Mouse (Mus musculus) lung, embryonic 14.5 days (tissue): ENCODE measurements around the gene Cpox. TPM values are rescaled to one million over a fixed set of nuclear protein-coding genes. Genes with fewer than 3 reads are reported as not detected.
A peak's percentile ranks its signal among the peaks of the same experiment; 100 is the strongest.
"Not testable (repeated sequence)": the region's sequence is repeated elsewhere in the genome, so short reads cannot be mapped to it uniquely, and the experiment has no call there.

Experiments
- ATAC-seq: fragments of 200-750 bp; cut with Nextera tagmentation; 2 replicates; pipeline ENCODE4 v1.8.0; 2017; ENCODE audit warnings: mild to moderate bottlenecking, moderate TSS enrichment, moderate library complexity; ENCODE audit not compliant: insufficient read depth
- DNase-seq: peaks from one replicate; pipeline ENCODE4 v3.0.0-alpha.2; 2015
- H3K27ac ChIP-seq: fragments of 300-500 bp; sonication (generic); 2 replicates; pipeline ENCODE4 v1.5.1; 2014; ENCODE audit warnings: low read depth, mild to moderate bottlenecking, moderate library complexity
- H3K27me3 ChIP-seq: fragments of 300-500 bp; sonication (generic); 2 replicates; pipeline ENCODE4 v1.6.1; 2014; ENCODE audit warnings: low read length, control low read depth; ENCODE audit not compliant: insufficient read depth
- H3K36me3 ChIP-seq: fragments of 300-500 bp; sonication (generic); 2 replicates; pipeline ENCODE4 v1.6.1; 2014; ENCODE audit warnings: control low read depth; ENCODE audit not compliant: insufficient read depth
- H3K4me1 ChIP-seq: fragments of 300-500 bp; sonication (generic); 2 replicates; pipeline ENCODE4 v1.6.1; 2014; ENCODE audit warnings: antibody characterized with exemption, control low read depth; ENCODE audit not compliant: insufficient read depth
- H3K4me2 ChIP-seq: fragments of 300-500 bp; sonication (generic); 2 replicates; pipeline ENCODE4 v1.6.1; 2014; ENCODE audit warnings: mild to moderate bottlenecking
- H3K4me3 ChIP-seq: fragments of 300-500 bp; sonication (generic); 2 replicates; pipeline ENCODE4 v1.5.1; 2014; ENCODE audit warnings: low read depth, low read length
- H3K9ac ChIP-seq: fragments of 300-500 bp; sonication (generic); 2 replicates; pipeline ENCODE4 v1.6.1; 2014
- H3K9me3 ChIP-seq: fragments of 300-500 bp; sonication (generic); 2 replicates; pipeline ENCODE4 v1.6.1; 2016; ENCODE audit warnings: low read depth, low read length, control low read depth
- CTCF ChIP-seq: IDR thresholded peaks from 2 replicates; pipeline ENCODE4 v1.5.1; 2016; ENCODE audit warnings: antibody characterized with exemption, low read depth
- WGBS: fragments of 180-500 bp; shearing (Covaris S2); extraction: QIAGEN DNeasy Blood & Tissue Kit; methylation state at CpG from one replicate; pipeline ENCODE4 v1.1.7; 2014; 5-methylcytosine and 5-hydroxymethylcytosine counted together
- polyA plus RNA-seq: library from polyadenylated mRNA; unstranded; fragments of >200 nt; fragmentation: Nextera tagmentation; extraction: Ambion mirVana; gene quantifications from 2 replicates; pipeline ENCODE4 v1.2.1, GENCODE M21; 2014

The Cpox gene
- polyA plus RNA-seq, 1 experiment from 2014 or later, result 23.7 TPM

DNA sequence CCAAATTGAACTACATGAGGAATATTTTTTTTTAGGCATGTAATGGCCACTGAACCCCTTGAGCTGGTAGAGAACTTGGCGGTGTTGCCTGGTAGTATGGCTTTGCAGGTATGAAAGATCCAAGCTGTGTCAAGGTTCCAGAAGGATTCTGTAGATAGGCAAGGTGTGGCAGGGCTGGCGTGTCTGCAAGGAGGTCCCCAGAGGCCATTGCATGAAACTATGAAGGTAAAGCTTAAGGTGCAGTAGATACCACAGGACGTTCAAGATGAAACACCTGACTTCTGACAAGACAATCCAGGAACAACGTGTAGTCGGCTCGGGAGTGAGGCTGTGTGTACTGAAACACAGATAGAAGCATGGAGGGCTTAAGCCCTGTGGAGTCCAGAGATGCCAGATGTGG, 11.4 kb upstream of the Cpox start:
- Histone ChIP-seq H3K4me1 (no peaks in the 10 kb centered on the region), H3K9ac (no peak overlapping the region), H3K27me3 (no peaks in the 10 kb centered on the region), H3K36me3 (no peaks in the 10 kb centered on the region), H3K9me3 (no peaks in the 10 kb centered on the region), H3K4me3 (no peak overlapping the region), H3K27ac (no peak overlapping the region), H3K4me2 (no peak overlapping the region)
- TF ChIP-seq CTCF, result no peak
- DNase-seq (no peak), ATAC-seq (no peak)
- 87% methylated on average over 6 of the region's 6 CpGs for WGBS

DNA sequence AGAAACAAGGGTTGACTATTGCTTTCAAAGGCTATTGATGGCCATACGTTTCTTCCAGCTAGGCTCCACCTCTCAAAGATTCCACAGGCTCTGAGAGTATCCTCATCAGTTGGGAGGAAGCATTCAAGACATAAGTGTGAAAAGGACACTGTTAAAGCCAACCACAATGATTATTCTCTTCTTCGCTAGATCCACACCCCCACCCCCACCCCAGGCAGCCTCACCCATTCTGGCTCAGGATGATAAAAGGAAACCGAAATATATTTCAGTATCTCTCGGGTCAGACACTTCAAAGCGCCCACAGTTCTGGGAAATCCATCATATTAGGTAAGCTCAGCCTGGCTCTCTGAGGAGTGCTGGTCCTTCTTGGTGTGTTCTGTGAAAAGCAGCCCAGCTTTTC, 8.3 kb upstream of the Cpox start:
- H3K27me3 ChIP-seq, result no peaks in the 10 kb centered on the region
- TF ChIP-seq CTCF, result no peak
- 60% methylated on average over 5 of the region's 5 CpGs for WGBS
- 0 out of 2 replicates have a peak, but pooled peaks have one; percentile 35 for ATAC-seq
- no peak overlapping the region for H3K4me2 ChIP-seq
- peak overlapping the region; percentile 46; the same call in 1 of the 2 replicates for H3K27ac ChIP-seq
- no peaks in the 10 kb centered on the region for H3K9me3 ChIP-seq
- H3K9ac ChIP-seq, result no peak overlapping the region
- no peak for DNase-seq
- no peaks in the 10 kb centered on the region for H3K4me1 ChIP-seq
- no peak overlapping the region for H3K4me3 ChIP-seq
- H3K36me3 ChIP-seq, result no peaks in the 10 kb centered on the region

- Histone ChIP-seq H3K9me3 (no peaks in the 10 kb centered on the region), H3K27ac (no peak overlapping the region), H3K27me3 (no peaks in the 10 kb centered on the region), H3K9ac (no peak overlapping the region), H3K36me3 (no peaks in the 10 kb centered on the region), H3K4me3 (no peak overlapping the region), H3K4me2 (no peak overlapping the region), H3K4me1 (no peaks in the 10 kb centered on the region)
- DNase-seq (no peak), ATAC-seq (no peak)
- TF ChIP-seq CTCF, result no peak
These were observed 7.8 kb upstream of the Cpox start for GRCm38 (mm10) chr16:58662287-58662791.

GRCm38 (mm10) chr16:58663021-58663420, 7.1 kb upstream of the Cpox start:
- Histone ChIP-seq H3K36me3 (no peaks in the 10 kb centered on the region), H3K27me3 (no peaks in the 10 kb centered on the region), H3K27ac (no peak overlapping the region), H3K4me3 (no peak overlapping the region), H3K4me1 (no peaks in the 10 kb centered on the region), H3K4me2 (no peak overlapping the region), H3K9me3 (no peaks in the 10 kb centered on the region), H3K9ac (no peak overlapping the region)
- DNase-seq, result peak; percentile 58
- WGBS, result 38% methylated on average over 5 of the region's 5 CpGs
- TF ChIP-seq CTCF, result peak; percentile 65
- peak; percentile 52 for ATAC-seq

GRCm38 (mm10) chr16:58663816-58664215, 6.3 kb upstream of the Cpox start:
- TF ChIP-seq CTCF, result no peak
- Histone ChIP-seq H3K9me3 (no peaks in the 10 kb centered on the region), H3K27ac (no peak overlapping the region), H3K4me1 (no peaks in the 10 kb centered on the region), H3K4me2 (no peak overlapping the region), H3K4me3 (no peak overlapping the region), H3K27me3 (no peaks in the 10 kb centered on the region), H3K9ac (no peak overlapping the region), H3K36me3 (no peaks in the 10 kb centered on the region)
- ATAC-seq (no peak), DNase-seq (no peak)
- 84% methylated on average over 2 of the region's 2 CpGs for WGBS

DNA sequence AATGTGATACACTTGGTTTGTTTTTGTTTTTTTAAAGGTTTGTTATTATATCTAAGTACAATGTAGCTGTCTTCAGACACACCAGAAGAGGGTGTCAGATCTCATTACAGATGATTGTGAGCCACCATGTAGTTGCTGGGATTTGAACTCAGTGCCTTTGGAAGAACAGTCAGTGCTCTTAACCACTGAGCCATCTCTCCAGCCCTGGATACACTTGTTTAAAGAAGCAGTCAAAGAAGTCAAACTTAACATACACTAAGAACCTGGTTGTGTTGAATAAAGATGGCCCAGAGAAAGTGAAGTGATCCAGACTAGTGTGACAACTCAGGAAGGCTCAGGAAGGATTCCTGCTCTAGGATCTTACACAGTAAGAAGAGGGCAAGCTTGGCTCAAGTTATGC, 5.0 kb upstream of the Cpox start:
- H3K9ac ChIP-seq, ATAC-seq, DNase-seq, H3K27ac ChIP-seq, H3K9me3 ChIP-seq, H3K36me3 ChIP-seq, H3K27me3 ChIP-seq, H3K4me3 ChIP-seq, H3K4me2 ChIP-seq, H3K4me1 ChIP-seq: not testable (repeated sequence)

DNA sequence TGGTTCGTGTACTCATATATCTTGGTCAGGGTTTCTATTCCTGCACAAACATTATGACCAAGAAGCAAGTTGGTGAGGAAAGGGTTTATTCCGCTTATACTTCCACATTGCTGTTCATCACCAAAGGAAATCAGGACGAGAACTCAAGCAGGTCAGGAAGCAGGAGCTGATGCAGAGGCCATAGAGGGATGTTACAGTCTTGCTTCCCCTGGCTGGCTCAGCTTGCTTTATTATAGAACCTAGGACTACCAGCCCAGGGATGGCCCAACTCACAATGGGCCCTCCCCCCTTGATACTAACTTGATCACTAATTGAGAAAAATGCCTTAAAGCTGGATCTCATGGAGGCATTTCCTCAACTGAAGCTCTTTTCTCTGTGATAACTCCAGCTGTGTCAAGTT, 3.4 kb upstream of the Cpox start:
- H3K4me3 ChIP-seq, H3K4me1 ChIP-seq, ATAC-seq, DNase-seq, H3K27ac ChIP-seq, H3K4me2 ChIP-seq, H3K36me3 ChIP-seq, H3K9me3 ChIP-seq, H3K27me3 ChIP-seq, H3K9ac ChIP-seq: not testable (repeated sequence)
- WGBS, result 76% methylated on average over 3 of the region's 3 CpGs

DNA sequence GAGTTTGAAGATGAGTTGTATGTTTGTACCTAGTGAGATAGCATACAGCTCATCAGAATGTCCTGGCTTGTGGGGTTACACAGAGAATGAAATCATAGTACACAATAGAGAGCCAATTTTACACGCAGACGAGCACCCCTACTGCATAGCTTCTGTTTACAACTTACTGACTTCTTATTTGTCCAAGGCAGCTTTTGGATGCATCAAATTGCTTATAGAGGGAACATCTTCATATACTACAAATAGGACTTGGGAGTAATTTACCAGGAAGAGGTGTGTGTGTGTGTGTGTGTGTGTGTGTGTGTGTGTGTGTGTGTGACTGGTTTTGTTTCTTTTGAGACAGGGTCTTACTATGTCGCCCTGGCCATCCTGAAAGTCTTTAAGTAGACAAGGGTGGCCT, 1.5 kb upstream of the Cpox start:
- WGBS, result 76% methylated on average over 3 of the region's 3 CpGs
- Histone ChIP-seq H3K4me1 (no peaks in the 10 kb centered on the region), H3K4me3 (no peak overlapping the region), H3K36me3 (peaks cover 6% of the 10 kb centered on the region), H3K9me3 (no peaks in the 10 kb centered on the region), H3K27me3 (no peaks in the 10 kb centered on the region), H3K27ac (no peak overlapping the region), H3K4me2 (peak overlapping the region; percentile 84; the same call in 1 of the 2 replicates), H3K9ac (no peak overlapping the region)
- DNase-seq (no peak), ATAC-seq (no peak)
- no peak for TF ChIP-seq CTCF
